Mouse (Mus musculus) bone marrow, adult 2 months (tissue): ENCODE results near the gene Nf1.

ENCODE experiments used
- CTCF ChIP-seq: fragments of 200-500 bp; IDR thresholded peaks from 2 replicates; pipeline ENCODE4 v1.5.1; 2011; ENCODE audit warnings: low read length, control low read depth; ENCODE audit not compliant: control insufficient read depth, insufficient read depth
- POLR2A ChIP-seq: fragments of 200-500 bp; IDR thresholded peaks from 2 replicates; pipeline ENCODE4 v1.6.1; 2011; ENCODE audit warnings: low read depth, mild to moderate bottlenecking, control low read depth, low read length, borderline replicate concordance; ENCODE audit not compliant: control insufficient read depth

DNA sequence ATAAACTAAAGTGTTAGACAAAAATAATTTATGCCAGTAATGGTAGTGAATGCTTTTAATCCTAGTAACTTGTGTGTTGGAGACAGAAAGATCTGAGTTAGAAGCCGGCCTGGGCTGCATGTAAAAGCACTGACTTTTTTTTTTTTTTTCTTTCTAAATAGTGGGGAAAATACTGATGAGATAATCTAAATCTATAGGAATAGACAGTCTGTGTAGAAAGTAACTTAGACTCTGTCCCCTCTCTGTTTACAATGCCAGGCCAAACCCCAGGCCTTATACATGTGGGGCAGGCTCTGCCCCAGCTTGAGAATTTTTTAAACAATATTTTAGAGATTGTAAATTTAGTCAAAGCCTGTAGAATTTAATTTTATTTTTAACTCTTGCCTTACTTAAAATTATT lies 183.5 kb downstream of the Nf1 start:
- TF ChIP-seq CTCF: no peak
- TF ChIP-seq POLR2A: no peak
